Mouse (Mus musculus) gastrocnemius, postnatal 36 days (tissue): ENCODE data around the gene Rpl18a. TPM values are rescaled to one million over a fixed set of nuclear protein-coding genes. Genes with fewer than 3 reads are reported as not detected.

Source experiments
- DNase-seq, 2 experiments: peaks; one replicate each; pipeline ENCODE4 v3.0.0; 2022
- intact Hi-C: fragments of 180-260 bp; cut with DNase I; formaldehyde crosslinking; loops from one replicate; pipeline ENCODE4 v1.15.1; 2025
- total RNA-seq, 2 experiments: library from RNA; stranded (reverse); gene quantifications; 2 replicates each; pipeline ENCODE4 v1.2.3; 2021

Rpl18a gene
- total RNA-seq, 2 experiments from 2014 or later: 802 to 969 TPM

- no peak for DNase-seq
- intact Hi-C loops: no loop called here
Observed at GRCm38 (mm10) chr8:70887669-70888068, 9.5 kb downstream of the Rpl18a start.

DNA sequence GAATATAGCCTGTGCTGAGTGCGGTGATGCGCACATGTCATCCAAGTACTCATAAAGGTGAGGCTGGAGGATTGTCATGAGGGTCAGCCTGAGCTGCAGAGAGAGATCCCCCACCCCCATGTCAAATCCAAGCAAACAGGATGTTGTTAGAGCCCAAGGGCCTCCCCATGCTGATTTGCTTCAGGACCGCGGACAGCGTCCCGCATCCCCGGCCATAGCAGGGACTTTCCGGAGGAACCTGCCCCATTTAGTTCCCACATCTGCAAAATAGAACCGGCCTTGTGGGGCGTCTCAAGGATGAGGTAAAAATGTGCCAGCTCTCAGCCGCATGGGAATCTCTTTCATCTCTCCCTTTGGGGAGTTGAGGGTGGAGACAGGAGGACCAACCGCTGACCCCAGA, 11.6 kb downstream of the Rpl18a start:
- DNase-seq: no peak
- intact Hi-C loops: no loop called here

DNA sequence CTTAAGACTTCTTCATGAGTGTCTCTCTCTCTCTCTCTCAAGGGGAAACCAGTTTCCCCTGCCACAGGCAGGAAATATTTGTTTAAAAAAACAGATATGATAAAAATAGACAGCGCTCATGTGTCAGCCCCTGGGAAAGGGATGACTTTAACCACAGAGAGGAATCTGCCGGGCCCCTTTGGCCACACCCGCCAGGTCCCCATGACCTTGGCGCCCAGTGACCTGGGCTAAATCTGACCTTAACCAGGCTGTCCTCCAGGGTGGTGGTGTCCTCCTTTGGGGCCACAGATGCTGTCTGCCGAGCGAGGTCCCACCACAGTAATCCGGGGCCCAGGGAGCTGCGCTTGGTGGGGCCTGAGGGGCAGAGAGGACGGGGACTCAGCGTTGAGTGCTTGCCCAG, 12.5 kb downstream of the Rpl18a start:
- intact Hi-C loops: no loop called here

GRCm38 (mm10) chr8:70884186-70884585, 13.0 kb downstream of the Rpl18a start:
- no peak for DNase-seq
- intact Hi-C loops: no loop called here

More for the DNA sequence above, 12.5 kb downstream of the Rpl18a start:
- no peak for DNase-seq

GRCm38 (mm10) chr8:70880546-70880945, 16.7 kb downstream of the Rpl18a start:
- intact Hi-C loops: no loop called here
- no peak for DNase-seq

- DNase-seq: no peak
- intact Hi-C loops: no loop called here
Observed at GRCm38 (mm10) chr8:70880126-70880525, 17.1 kb downstream of the Rpl18a start.

DNA sequence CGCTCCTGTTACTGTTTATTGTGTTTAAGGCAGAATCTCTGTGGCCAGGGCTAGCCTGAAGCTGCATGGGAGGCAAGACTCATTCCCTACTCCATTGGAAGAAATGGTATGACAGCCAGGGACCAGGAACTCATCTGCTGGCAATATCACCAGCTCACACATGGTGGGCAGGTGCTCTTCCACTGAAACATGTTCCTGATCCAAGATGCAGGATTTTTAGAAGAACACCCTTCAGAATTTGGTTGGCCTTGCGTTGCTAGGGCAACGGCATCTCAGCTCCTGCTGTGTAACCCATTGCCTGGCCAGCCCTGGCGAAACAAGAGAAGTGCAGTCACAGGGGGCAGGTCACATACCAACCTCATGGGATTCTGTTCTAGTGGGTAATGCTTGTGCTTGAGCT, 17.7 kb downstream of the Rpl18a start:
- intact Hi-C loops: no loop called here
- no peak for DNase-seq

DNA sequence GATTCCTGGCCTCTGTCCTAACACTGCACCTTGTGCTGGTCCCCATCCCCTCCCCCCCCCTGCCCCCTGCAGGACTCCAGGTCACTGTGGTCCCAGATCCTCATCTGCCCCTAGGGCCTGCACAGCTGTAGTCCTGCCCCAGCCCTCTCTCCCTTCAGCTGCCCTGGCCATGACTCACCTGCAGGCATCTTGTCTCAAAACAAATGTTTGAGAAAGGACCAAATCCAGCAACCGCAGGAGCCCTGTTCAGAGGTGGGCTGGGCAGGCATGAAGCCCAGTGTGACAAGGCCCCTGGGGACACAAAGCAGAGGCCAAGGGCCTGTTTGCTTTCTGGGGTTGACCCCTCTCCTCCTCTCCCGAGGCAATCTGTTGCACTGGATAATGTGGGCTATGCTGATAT, 19.0 kb downstream of the Rpl18a start:
- intact Hi-C loops: no loop called here
- DNase-seq: no peak

DNA sequence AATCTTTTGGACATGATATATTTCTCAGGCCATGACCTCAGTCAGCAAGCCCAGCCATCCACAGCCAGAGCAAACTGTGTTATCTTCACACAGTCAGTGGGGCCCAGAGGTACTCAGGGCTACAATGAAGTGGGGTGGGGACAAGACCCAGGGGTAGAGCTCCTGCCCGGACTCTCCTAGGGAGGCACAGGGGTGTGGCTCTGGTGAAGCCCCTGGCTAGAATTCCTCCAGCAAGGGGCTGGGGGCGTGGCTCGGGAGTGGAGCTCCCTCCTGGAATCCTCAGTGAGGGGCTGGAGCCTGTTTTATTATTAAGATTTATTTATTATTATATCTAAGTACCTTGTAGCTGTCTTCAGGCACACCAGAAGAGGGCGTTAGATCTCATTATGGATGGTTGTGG, 20.8 kb downstream of the Rpl18a start:
- DNase-seq: no peak
- intact Hi-C loops: loop anchor here (2.0 kb wide), 1 partner anchor 14 kb away; no protein-coding TSS in a partner anchor

- intact Hi-C loops: no loop called here
- no peak for DNase-seq
Observed at GRCm38 (mm10) chr8:70874441-70874840, 22.8 kb downstream of the Rpl18a start.

GRCm38 (mm10) chr8:70873364-70873985, 23.7 kb downstream of the Rpl18a start, which contains the start of gene Ccdc124:
Ccdc124 (minus strand) TSS chr8:70873935.
- intact Hi-C loops: no loop called here
- DNase-seq: peak; percentile 93 to 94

DNA sequence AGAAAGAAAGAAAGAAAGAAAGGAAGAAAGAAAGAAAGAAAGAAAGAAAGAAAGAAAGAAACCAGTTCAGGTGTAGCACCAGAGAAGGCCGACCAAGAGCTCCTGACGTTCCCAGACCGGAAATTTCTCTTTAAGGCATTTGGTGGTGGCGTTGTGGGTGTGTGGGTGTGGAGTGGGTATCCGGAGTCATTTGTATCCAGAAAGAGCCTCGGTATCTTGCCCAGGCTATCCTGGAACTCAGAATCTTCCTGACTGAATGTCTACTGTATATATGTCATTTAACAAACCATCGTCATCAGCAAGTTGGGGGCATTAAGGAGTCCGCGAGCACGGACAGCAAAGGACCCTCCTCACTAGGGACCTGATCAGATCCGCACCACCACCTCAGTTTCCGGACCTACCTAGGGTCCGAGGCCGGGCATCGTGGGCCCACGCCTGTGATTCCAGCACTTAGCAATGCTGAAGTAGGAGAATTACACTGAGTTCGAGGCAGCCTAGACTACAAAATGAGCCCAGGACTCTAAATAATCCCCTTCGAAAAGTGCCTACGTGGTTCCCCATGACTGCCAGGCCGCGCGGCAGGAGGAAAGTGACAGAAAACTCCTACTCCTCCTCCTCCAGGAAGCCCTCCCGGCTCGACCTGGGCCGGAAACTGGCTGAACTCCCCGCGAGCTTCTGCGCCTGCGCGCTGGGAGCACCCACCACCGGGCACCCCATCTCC, 24.4 kb downstream of the Rpl18a start:
- intact Hi-C loops: no loop called here
- no peak for DNase-seq

- intact Hi-C loops: no loop called here
- DNase-seq: no peak
Observed at GRCm38 (mm10) chr8:70871195-70871807, 25.9 kb downstream of the Rpl18a start.

- DNase-seq: peak; percentile 63 to 65
- intact Hi-C loops: loop anchor here (1.0 kb wide), 1 partner anchor 25 kb away; no protein-coding TSS in a partner anchor
Observed at GRCm38 (mm10) chr8:70869601-70870041, 27.6 kb downstream of the Rpl18a start.

DNA sequence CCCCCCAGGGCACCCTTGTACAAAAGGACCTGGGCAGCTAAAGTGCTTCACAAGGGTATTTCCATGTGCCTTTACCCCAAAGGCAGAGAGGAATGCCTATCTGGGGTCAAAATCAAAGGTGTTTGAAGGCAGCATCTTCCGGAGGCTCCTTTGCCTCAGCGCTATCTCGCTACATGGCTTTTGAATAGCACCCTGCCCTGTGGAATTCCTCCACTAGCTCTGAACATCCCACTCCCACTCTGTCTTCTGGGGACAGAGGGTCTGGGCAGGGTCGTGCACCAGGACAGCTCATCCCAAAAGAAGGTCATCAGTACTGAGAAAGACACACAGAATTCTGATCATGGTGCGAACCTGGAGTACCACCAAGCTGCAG, 28.0 kb downstream of the Rpl18a start:
- intact Hi-C loops: loop anchor here (1.0 kb wide), 1 partner anchor 25 kb away; no protein-coding TSS in a partner anchor

GRCm38 (mm10) chr8:70868559-70869198, 28.5 kb downstream of the Rpl18a start:
- no peak for DNase-seq
- intact Hi-C loops: loop anchor here (1.0 kb wide), 1 partner anchor 24 kb away; no protein-coding TSS in a partner anchor

More for the DNA sequence above, 28.0 kb downstream of the Rpl18a start:
- no peak for DNase-seq

DNA sequence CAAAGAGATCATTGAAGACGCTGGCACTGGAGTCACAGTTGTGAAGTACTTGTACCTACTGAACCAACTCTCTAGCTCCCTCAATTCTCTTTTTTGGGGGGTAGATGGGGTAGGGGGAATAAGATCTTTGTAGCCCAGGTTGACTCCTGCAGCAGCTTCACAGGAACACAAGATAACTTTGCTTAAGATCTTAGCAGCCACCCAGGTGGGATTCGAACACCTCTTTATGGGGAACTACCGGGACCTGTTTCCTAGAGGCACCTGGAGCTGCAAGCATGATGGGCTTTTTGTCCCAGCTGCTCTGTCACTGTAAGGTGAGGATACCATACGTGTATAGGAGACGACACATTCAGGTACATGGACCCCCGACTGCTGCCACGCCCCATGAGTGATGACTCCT, 30.6 kb downstream of the Rpl18a start:
- intact Hi-C loops: no loop called here
- no peak for DNase-seq

DNA sequence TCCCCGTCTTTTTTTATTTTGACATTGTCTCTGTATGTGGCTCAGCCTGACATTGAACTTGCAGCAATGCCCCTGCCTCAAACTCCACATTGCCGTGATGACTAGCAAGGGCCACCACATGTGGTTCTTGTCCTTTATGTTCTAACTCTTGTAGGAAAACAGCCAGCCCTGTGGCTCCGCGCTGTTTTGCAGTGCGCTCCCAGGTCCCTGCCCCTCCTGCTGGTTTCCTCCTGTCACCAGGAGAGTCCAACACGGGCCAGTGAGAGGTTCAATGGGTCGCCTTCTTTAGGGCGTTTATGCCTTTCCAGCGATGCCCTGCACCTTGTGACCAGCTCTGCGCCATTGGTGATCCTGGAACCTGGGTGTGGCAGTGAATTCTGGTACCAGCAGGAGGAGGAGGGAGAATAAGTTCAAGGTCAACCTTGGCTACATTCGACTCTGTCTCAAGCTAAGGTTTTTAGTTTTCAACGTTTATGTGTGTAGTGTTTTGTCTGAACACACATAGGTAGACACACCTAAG, 31.2 kb downstream of the Rpl18a start:
- no peak for DNase-seq
- intact Hi-C loops: no loop called here

DNA sequence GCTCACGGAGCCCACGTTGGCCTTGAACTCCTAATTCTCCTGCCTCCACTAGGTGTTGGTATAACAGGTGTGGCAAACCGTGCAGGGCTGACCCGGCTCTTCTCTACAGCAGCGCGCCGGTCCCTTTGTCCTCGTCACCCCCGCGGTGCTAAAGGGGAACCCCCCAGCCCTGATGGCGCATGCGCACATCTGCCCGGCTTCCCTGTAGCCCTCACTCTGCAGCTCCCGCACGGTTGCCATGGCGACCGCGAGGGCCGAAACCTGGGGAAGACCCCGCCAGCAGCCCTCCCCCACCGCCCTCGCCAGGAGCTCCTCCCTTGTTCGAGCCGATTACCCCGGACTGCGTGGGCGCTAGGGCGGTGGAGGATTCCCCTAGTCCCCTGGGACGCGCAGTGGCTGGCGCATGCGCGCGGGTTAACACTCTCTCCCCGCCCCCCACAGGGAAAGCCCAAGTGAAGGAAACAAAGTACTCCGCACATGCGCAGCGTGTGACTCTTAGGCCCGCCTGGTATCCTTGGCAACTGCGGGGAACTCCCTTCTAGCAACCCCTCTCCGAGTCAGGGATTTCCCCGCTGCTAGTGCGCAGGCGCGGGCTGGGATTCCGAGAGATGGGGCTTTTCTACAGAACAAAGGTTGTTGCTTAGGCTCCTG, 31.7 kb downstream of the Rpl18a start:
- DNase-seq: peak; percentile 98
- intact Hi-C loops: no loop called here

DNA sequence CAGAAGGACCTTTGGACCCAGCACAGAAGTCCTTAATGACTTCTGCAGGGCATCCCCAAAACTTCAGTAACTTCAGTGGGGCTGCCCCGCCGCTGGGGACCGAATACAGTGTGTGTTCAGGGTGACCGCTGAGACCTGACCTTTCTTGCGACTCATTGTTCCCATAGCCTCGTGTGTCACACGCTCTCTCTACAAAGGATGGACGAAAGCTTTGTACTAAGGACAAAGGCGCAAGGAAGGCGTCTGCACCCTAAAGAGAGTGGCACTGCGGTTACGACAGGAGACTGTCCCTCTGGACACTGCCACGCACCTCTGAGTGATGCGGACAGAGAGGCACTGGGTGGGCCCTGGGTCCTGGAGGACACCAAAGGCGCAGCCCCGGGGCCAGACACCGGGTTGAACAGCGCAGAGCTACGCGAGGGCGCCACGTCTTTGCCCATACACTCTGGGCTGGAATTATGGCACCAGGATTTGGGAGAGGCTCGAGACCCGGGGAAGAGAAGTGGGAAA, 32.4 kb downstream of the Rpl18a start:
- intact Hi-C loops: no loop called here
- no peak for DNase-seq
